Mouse (Mus musculus) stomach, adult 2 months (tissue): ENCODE data around the gene Thumpd1. TPM values are rescaled to one million over a fixed set of nuclear protein-coding genes. Genes with fewer than 3 reads are reported as not detected.

Experiments
- polyA plus RNA-seq: library from polyadenylated mRNA; depleted of rRNA; stranded (reverse); fragments of >200 nt; gene quantifications from 2 replicates; pipeline ENCODE4 v1.2.3, GENCODE M21; 2012; rRNA removed

Thumpd1 gene
- 2.8 and 4.6 TPM in 2 replicates for polyA plus RNA-seq

DNA sequence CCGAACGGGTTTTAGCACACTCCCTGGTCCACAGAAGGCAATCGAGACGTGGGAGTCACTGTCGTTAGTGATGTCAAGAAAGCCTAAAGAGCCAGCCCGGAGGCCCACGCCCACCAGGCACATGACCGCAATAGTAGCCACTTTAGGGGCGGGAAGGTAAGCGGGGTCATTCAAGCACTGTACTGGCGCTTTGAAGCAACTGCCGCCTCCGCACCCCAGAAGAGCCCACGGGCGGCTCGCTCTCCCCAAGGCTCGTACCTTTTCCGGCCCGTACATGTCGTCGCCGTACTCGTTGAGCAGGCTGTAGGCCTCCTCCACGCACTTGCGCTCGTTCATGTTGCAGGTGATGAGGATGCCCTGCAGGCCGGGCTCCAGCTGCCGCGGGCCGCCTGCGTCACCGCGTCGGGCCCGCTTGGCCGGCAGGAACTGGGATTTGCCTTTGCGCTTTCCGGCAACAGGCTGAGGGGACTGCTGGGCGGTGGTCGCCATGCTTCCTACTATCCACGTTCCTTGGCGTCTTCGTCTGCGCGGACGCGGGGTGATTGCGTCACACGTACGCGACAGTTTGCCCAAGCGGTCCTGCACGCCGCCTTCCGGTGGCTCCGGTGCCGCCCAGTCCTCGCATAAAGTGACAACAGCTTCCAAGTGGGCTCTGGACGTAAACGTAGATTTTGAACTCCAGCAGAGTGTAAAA, at the start of gene Thumpd1:
TSS of gene Thumpd1 (minus strand) at position 546 of the 694 bp plus-strand sequence.

DNA sequence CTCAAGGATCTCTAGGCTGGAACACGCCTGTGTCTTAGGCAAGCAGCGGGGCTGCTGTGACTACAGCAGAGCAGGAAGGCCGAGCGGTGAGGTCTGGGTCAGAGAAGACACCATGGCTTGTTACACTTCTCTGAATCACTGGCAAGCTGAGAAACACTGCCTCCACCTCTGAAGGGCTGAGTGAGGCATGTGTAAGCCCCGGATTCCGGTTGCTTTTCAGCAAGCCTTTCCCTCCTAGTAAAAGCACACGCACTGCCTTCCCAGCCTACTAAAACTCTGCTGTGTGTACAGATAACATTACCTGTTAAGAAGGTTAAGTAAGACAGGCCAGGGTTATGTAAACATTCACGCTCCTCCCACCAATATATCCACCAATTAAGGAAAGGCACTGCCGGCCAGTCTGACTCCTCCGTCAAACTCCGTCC, 39.9 kb upstream of the Thumpd1 start, which contains the start of gene Acsm3:
TSS of gene Acsm3 (plus strand) at position 397 of the 425 bp plus-strand sequence.

GRCm38 (mm10) chr7:119689726-119690125, 30.9 kb downstream of the Thumpd1 start, which contains the start of gene Acsm4:
Gene Acsm4 (plus strand): TSS chr7:119690026.

Other genes starting within 250 kb of the Thumpd1 start
- gene Umod, start 241.5 kb downstream of the Thumpd1 start, polyA plus RNA-seq = 0.17 and 1.0 TPM in 2 replicates
- not detected in 2 replicates for gene Acsm5, start 201.3 kb downstream of the Thumpd1 start, polyA plus RNA-seq
- not detected in 2 replicates for gene Pdilt, start 197.3 kb downstream of the Thumpd1 start, polyA plus RNA-seq
- not detected in 2 replicates for gene Acsm2, start 166.5 kb downstream of the Thumpd1 start, polyA plus RNA-seq
- gene Acsm1, start 113.8 kb downstream of the Thumpd1 start, polyA plus RNA-seq = 0.09 TPM in 1 of 2 replicates, not detected in the other
- not detected in 2 replicates for gene Acsm4, start 30.8 kb downstream of the Thumpd1 start, polyA plus RNA-seq
- 2.8 and 3.8 TPM in 2 replicates for gene Acsm3, start 40.1 kb upstream of the Thumpd1 start, polyA plus RNA-seq
- 0.09 and 0.29 TPM in 2 replicates for gene Rexo5, start 73.2 kb upstream of the Thumpd1 start, polyA plus RNA-seq
- 0.05 and 0.21 TPM in 2 replicates for gene Eri2, start 73.3 kb upstream of the Thumpd1 start, polyA plus RNA-seq
- 0.41 TPM in 1 of 2 replicates, not detected in the other for gene Lyrm1, start 175.1 kb upstream of the Thumpd1 start, polyA plus RNA-seq
- 2.5 and 5.6 TPM in 2 replicates for gene Dcun1d3, start 175.5 kb upstream of the Thumpd1 start, polyA plus RNA-seq